ENCODE assay signal across 9 mouse cellular contexts in genomic region chr11:40865694-40866093, GRCm38 (mm10).
DNase-seq lines count a peak whose midpoint lies in the region; ATAC-seq lines count a peak whose summit lies in the region.
"Had no signal": no experiment of that assay in that cellular context is flagged by ENCODE, and none has a peak within 500 bp of the region (broad histone marks: within the 10 kb centered on the region; RNA-seq: fewer than 3 reads in every experiment).

No protein-coding gene starts in this region.

- H3K36me3 ChIP-seq in hindbrain, embryonic 14.5 days (replicated peaks; ENCODE audit: control insufficient read depth, insufficient read depth): no peaks in the 10 kb centered on the region
- no peaks in the 10 kb centered on the region for H3K36me3 ChIP-seq in limb, embryonic 11.5 days (ENCODE audit: control insufficient read depth, insufficient read depth, low read length)

- H3K4me2 ChIP-seq in hindbrain, embryonic 14.5 days (replicated peaks): no peak overlapping the region
- no peak overlapping the region for H3K4me2 ChIP-seq in limb, embryonic 11.5 days (ENCODE audit: low read depth, severe bottlenecking)

- H3K27ac ChIP-seq in hindbrain, embryonic 14.5 days: no peak overlapping the region
- no peak overlapping the region for H3K27ac ChIP-seq in limb, embryonic 11.5 days (replicated peaks; ENCODE audit: low read depth, low read length)

- ATAC-seq in hindbrain, embryonic 14.5 days (ENCODE audit: low FRiP score): no peak
- ATAC-seq in limb, embryonic 11.5 days (ENCODE audit: insufficient number of reproducible peaks, low FRiP score, low TSS enrichment, low read depth): no peak

- DNase-seq in adrenal gland, adult (ENCODE audit: inconsistent age in 2 of 2, low spot score in 1 of 2): peak; percentile 6 to 69
- no peak for DNase-seq in adrenal gland, postnatal 25 days
- peak; percentile 57 for DNase-seq in testis, postnatal 10 days (ENCODE audit: low spot score)
- no peak for DNase-seq in testis, postnatal 14 days (ENCODE audit: low spot score)
- DNase-seq in embryo, embryonic 10 days (ENCODE audit: low spot score): peak; percentile 71
- DNase-seq in hindbrain, embryonic 14.5 days (ENCODE audit: low spot score): peak; percentile 83
- peak; percentile 68 for DNase-seq in limb, embryonic 11.5 days (ENCODE audit: low spot score)
- peak; percentile 64 to 75 for DNase-seq in right cerebral cortex, postnatal 36 days (ENCODE audit: low spot score in 2 of 2)

- WGBS in hindbrain, embryonic 14.5 days: 25% methylated on average over 2 of the region's 2 CpGs
- 30% methylated on average over 2 of the region's 2 CpGs for WGBS in limb, embryonic 11.5 days

- H3K4me1 ChIP-seq in hindbrain, embryonic 14.5 days (replicated peaks; ENCODE audit: control insufficient read depth, insufficient read depth, low read length): no peaks in the 10 kb centered on the region
- H3K4me1 ChIP-seq in limb, embryonic 11.5 days (ENCODE audit: control insufficient read depth, insufficient read depth, low read length): no peaks in the 10 kb centered on the region

- H3K4me3 ChIP-seq in hindbrain, embryonic 14.5 days (replicated peaks; ENCODE audit: low read length): no peak overlapping the region
- H3K4me3 ChIP-seq in limb, embryonic 11.5 days (ENCODE audit: low read depth, low read length): no peak overlapping the region
- H3K4me3 ChIP-seq: myocyte had no signal

- no peaks in the 10 kb centered on the region for H3K9me3 ChIP-seq in hindbrain, embryonic 14.5 days (ENCODE audit: control insufficient read depth, low read length)
- no peaks in the 10 kb centered on the region for H3K9me3 ChIP-seq in limb, embryonic 11.5 days (ENCODE audit: control insufficient read depth, low read length)

- no peaks in the 10 kb centered on the region for H3K27me3 ChIP-seq in hindbrain, embryonic 14.5 days (ENCODE audit: control insufficient read depth, insufficient read depth, low read length)
- no peaks in the 10 kb centered on the region for H3K27me3 ChIP-seq in limb, embryonic 11.5 days (ENCODE audit: control insufficient read depth, insufficient read depth, low read length)

- H3K9ac ChIP-seq in hindbrain, embryonic 14.5 days: no peak overlapping the region
- H3K9ac ChIP-seq in limb, embryonic 11.5 days (ENCODE audit: low read length): no peak overlapping the region

Comparison
In these comparisons a context has a peak if more than half of its experiments do, and no peak if none do; other contexts are left out.
1. DNase-seq: peak in adrenal gland, adult (2 of 2), testis, postnatal 10 days (single experiment), embryo, embryonic 10 days (single experiment), hindbrain, embryonic 14.5 days (single experiment), limb, embryonic 11.5 days (single experiment) and right cerebral cortex, postnatal 36 days (2 of 2); none in adrenal gland, postnatal 25 days (single experiment) and testis, postnatal 14 days (single experiment).